Mouse (Mus musculus) CH12.LX (cell line): ENCODE measurements around the gene Zfp326. TPM values are rescaled to one million over a fixed set of nuclear protein-coding genes. Genes with fewer than 3 reads are reported as not detected.

Experiments used
- DNase-seq: peaks from one replicate; pipeline ENCODE4 v3.0.0-alpha.2; 2013; ENCODE audit errors: extremely low read depth
- H3K27ac ChIP-seq: 2 replicates; pipeline ENCODE4 v1.5.1; 2012; ENCODE audit warnings: low read depth, mild to moderate bottlenecking, control low read depth, moderate library complexity; ENCODE audit not compliant: insufficient read depth
- H3K27me3 ChIP-seq: replicated peaks from 2 replicates; pipeline ENCODE3; 2012; ENCODE audit warnings: inconsistent platforms
- H3K36me3 ChIP-seq, 2 experiments: replicated peaks in 1 of 2; 2 replicates each; pipeline versions ENCODE3 to v1.6.1; 2012; ENCODE audit warnings: inconsistent platforms in 1 of 2, low read length in 1 of 2, mild to moderate bottlenecking in 1 of 2, mixed read lengths in 1 of 2, moderate library complexity in 1 of 2; ENCODE audit not compliant: control insufficient read depth in 1 of 2, insufficient read depth in 1 of 2
- H3K4me1 ChIP-seq, 2 experiments: 2 replicates each; pipeline ENCODE4 v1.6.1; 2012; ENCODE audit warnings: inconsistent platforms in 1 of 2, moderate library complexity in 1 of 2; ENCODE audit not compliant: insufficient read depth in 2 of 2, control insufficient read depth in 1 of 2
- H3K4me2 ChIP-seq: 2 replicates; pipeline ENCODE4 v1.6.1; 2012; ENCODE audit warnings: low read depth, mild to moderate bottlenecking, control low read depth; ENCODE audit not compliant: poor library complexity, insufficient read depth, severe bottlenecking
- H3K4me3 ChIP-seq, 3 experiments: fragments of 150-350 bp in 1 of 3; sonication (generic) in 1 of 3; replicated peaks in 1 of 3; 2 replicates each; pipeline versions ENCODE3 to v1.5.1; 2011 to 2012; ENCODE audit warnings: low read depth in 2 of 3, low read length in 2 of 3, mild to moderate bottlenecking in 2 of 3, moderate library complexity in 2 of 3, control low read depth in 1 of 3, improper control_type of control experiment in 1 of 3, inconsistent platforms in 1 of 3, mixed read lengths in 1 of 3; ENCODE audit not compliant: poor library complexity in 1 of 3
- H3K79me2 ChIP-seq: replicated peaks from 2 replicates; pipeline ENCODE4 v1.6.1; 2012; ENCODE audit warnings: mild to moderate bottlenecking, moderate library complexity; ENCODE audit not compliant: control insufficient read depth, poor library complexity, insufficient read depth, severe bottlenecking; ENCODE audit errors: extremely low read depth
- H3K9ac ChIP-seq: 2 replicates; pipeline ENCODE4 v1.6.1; 2012; ENCODE audit warnings: low read depth, mild to moderate bottlenecking, control low read depth, moderate library complexity; ENCODE audit not compliant: insufficient read depth
- H3K9me3 ChIP-seq: replicated peaks from 2 replicates; pipeline ENCODE3; 2012; ENCODE audit warnings: low read length, inconsistent platforms, mixed read lengths
- CHD1 ChIP-seq: IDR thresholded peaks from 2 replicates; pipeline ENCODE4 v1.6.1; 2012; ENCODE audit warnings: low read depth, low read length, improper control_type of control experiment, inconsistent platforms
- CTCF ChIP-seq, 2 experiments: IDR thresholded peaks in 1 of 2; conservative IDR thresholded peaks in 1 of 2; 2 replicates each; pipeline ENCODE4 v1.5.1; 2011 to 2012; ENCODE audit warnings: low read depth in 2 of 2, low read length in 2 of 2, improper control_type of control experiment in 1 of 2, inconsistent platforms in 1 of 2, mild to moderate bottlenecking in 1 of 2, moderate library complexity in 1 of 2
- E2F4 ChIP-seq: IDR thresholded peaks from 2 replicates; pipeline ENCODE4 v1.6.1; 2011; ENCODE audit warnings: low read depth, low read length, improper control_type of control experiment; ENCODE audit not compliant: insufficient replicate concordance
- ELF1 ChIP-seq: IDR thresholded peaks from 2 replicates; pipeline ENCODE4 v1.6.1; 2014; ENCODE audit warnings: low read depth, mild to moderate bottlenecking, inconsistent platforms, low read length, improper control_type of control experiment
- EP300 ChIP-seq: IDR thresholded peaks from 2 replicates; pipeline ENCODE4 v1.6.1; 2011; ENCODE audit warnings: low read length, improper control_type of control experiment
- ETS1 ChIP-seq: conservative IDR thresholded peaks from 2 replicates; pipeline ENCODE4 v1.6.1; 2012; ENCODE audit warnings: low read depth, mild to moderate bottlenecking, inconsistent platforms, low read length, improper control_type of control experiment, moderate library complexity
- GABPA ChIP-seq: IDR thresholded peaks from 2 replicates; pipeline ENCODE4 v1.6.1; 2012; ENCODE audit warnings: low read depth, low read length, improper control_type of control experiment, inconsistent platforms; ENCODE audit not compliant: insufficient replicate concordance
- MAX ChIP-seq: IDR thresholded peaks from 2 replicates; pipeline ENCODE4 v1.6.1; 2011; ENCODE audit warnings: low read length, improper control_type of control experiment
- MXI1 ChIP-seq: IDR thresholded peaks from 2 replicates; pipeline ENCODE4 v1.6.1; 2011; ENCODE audit warnings: mild to moderate bottlenecking, low read depth, low read length, improper control_type of control experiment
- MYC ChIP-seq: IDR thresholded peaks from 2 replicates; pipeline ENCODE4 v1.6.1; 2011; ENCODE audit warnings: low read depth, mild to moderate bottlenecking, improper control_type of control experiment, low read length
- NRF1 ChIP-seq: IDR thresholded peaks from 2 replicates; pipeline ENCODE4 v1.6.1; 2014; ENCODE audit warnings: low read depth, mild to moderate bottlenecking, inconsistent platforms, low read length, improper control_type of control experiment, moderate library complexity
- PAX5 ChIP-seq: IDR thresholded peaks from 2 replicates; pipeline ENCODE4 v1.6.1; 2012; ENCODE audit warnings: low read length, inconsistent platforms, mixed read lengths
- POLR2AphosphoS2 ChIP-seq: IDR thresholded peaks from 2 replicates; pipeline ENCODE4 v1.6.1; 2011; ENCODE audit warnings: low read depth, low read length, improper control_type of control experiment
- RCOR1 ChIP-seq: conservative IDR thresholded peaks from 2 replicates; pipeline ENCODE4 v1.6.1; 2012; ENCODE audit warnings: low read depth, mild to moderate bottlenecking, inconsistent platforms, low read length, improper control_type of control experiment
- ZC3H11A ChIP-seq: IDR thresholded peaks from 2 replicates; pipeline ENCODE4 v1.6.1; 2012; ENCODE audit warnings: low read depth, mild to moderate bottlenecking, inconsistent platforms, low read length, improper control_type of control experiment
- ZKSCAN1 ChIP-seq: IDR thresholded peaks from 2 replicates; pipeline ENCODE4 v1.6.1; 2012; ENCODE audit warnings: low read depth, inconsistent platforms, low read length, improper control_type of control experiment, borderline replicate concordance
- ZNF384 ChIP-seq: IDR thresholded peaks from 2 replicates; pipeline ENCODE4 v1.6.1; 2012; ENCODE audit warnings: low read depth, low read length, improper control_type of control experiment, inconsistent platforms
- dilution Hi-C: fragments of 300-500 bp; cut with MboI; formaldehyde crosslinking; loops from 2 replicates; pipeline ENCODE4 v1.14.3; 2020; ENCODE audit warnings: low sequenced_read_pairs; ENCODE audit not compliant: extremely low pct_unique_long_range_greater_than_20kb, extremely low pct_ligation_motif_present
- in situ Hi-C: fragments of 300-500 bp; cut with MboI; formaldehyde crosslinking; loops from 3 replicates; pipeline ENCODE4 v1.14.3; 2019; ENCODE audit warnings: low sequenced_read_pairs, low pct_ligation_motif_present, low pct_unique_long_range_greater_than_20kb, mixed read lengths
- polyA plus RNA-seq: library from polyadenylated mRNA; unstranded; fragments of >175 nt; gene quantifications from 2 replicates; pipeline ENCODE4 v1.2.1, GENCODE M21; 2012; ENCODE audit warnings: low read depth; ENCODE audit not compliant: insufficient read length
- total RNA-seq, 2 experiments: library from RNA; depleted of rRNA; stranded (reverse); fragments of 300-350 nt in 1 of 2; fragments of >200 nt in 1 of 2; gene quantifications; 2 replicates each; pipeline ENCODE4 v1.2.3; 2012 to 2014

The Zfp326 gene
- total and polyA plus RNA-seq, 3 experiments: 5.3 to 21.6 (median 7.4) TPM

DNA sequence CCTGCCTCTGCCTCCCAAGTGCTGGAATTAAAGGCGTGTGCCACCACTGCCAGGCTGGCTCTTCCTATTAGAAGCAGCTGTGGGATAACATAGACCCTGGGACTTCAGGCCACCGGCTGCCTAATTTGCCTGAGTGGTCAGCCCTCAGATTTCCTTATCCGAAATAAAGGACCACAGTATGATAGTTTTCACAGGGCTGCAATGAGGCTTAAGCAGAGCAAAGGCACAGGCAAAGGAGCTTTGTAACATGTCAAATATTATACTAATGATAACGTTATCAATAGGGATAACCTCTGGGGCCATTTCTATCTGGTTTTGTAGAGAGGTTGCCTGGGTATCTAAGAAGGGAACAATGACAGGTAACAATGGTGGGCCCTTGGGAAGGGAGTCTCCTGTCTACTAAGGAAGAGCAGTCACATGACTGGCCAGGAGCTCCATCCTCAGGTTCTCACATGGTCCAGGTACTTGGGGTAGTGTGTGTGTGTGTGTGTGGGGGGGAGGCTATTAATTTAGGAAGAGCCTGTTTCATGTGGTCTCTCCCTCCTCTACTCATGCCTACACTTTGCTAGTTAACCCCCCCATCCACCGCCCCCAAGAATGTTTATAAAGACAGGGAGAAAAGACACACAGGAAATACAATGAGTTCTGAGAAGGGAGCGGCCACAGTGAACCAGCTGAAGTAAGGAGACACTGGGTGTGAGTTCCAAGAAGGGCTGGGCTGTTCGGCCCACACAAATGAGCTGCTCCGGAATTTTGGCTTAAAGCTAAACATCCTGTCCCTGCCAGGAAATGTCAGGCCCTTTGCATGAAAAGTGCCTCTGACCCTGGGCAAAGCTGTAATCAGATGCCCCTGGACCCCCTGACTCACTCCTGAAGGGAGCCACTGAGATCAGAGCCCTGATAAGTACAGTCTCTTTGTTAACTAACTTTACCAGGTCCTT lies 17.3 kb upstream of the Zfp326 start:
- in situ Hi-C loops (no loop called here), dilution Hi-C loops (no loop called here)
- no peaks in the 10 kb centered on the region for H3K79me2 ChIP-seq
- peaks cover 0 to 3% of the 10 kb centered on the region in 2 experiments; a peak in 1 of 4 replicates for H3K4me1 ChIP-seq
- TF ChIP-seq E2F4 (no peak), NRF1 (no peak), ETS1 (no peak)
- H3K27ac ChIP-seq: no peak overlapping the region
- no peak overlapping the region for H3K4me2 ChIP-seq
- H3K36me3 ChIP-seq: no peaks in the 10 kb centered on the region
- DNase-seq: no peak
- H3K27me3 ChIP-seq: no peaks in the 10 kb centered on the region
- no peak overlapping the region for H3K9ac ChIP-seq
- H3K9me3 ChIP-seq: no peaks in the 10 kb centered on the region
- no peak overlapping the region for H3K4me3 ChIP-seq

GRCm38 (mm10) chr5:105859716-105860460 lies 16.5 kb upstream of the Zfp326 start:
- Histone ChIP-seq H3K36me3 (no peaks in the 10 kb centered on the region), H3K79me2 (no peaks in the 10 kb centered on the region), H3K9me3 (no peaks in the 10 kb centered on the region), H3K4me3 (no peak overlapping the region), H3K27ac (no peak overlapping the region), H3K4me2 (no peak overlapping the region), H3K9ac (no peak overlapping the region), H3K27me3 (no peaks in the 10 kb centered on the region), H3K4me1 (peaks cover 0 to 3% of the 10 kb centered on the region in 2 experiments; a peak in 1 of 4 replicates)
- no peak for DNase-seq
- dilution Hi-C loops (no loop called here), in situ Hi-C loops (no loop called here)
- TF ChIP-seq MYC: no peak
- TF ChIP-seq MAX: no peak
- no peak for TF ChIP-seq CHD1
- TF ChIP-seq PAX5: no peak
- TF ChIP-seq POLR2AphosphoS2: no peak
- no peak for TF ChIP-seq ZKSCAN1
- TF ChIP-seq MXI1: no peak
- TF ChIP-seq ELF1: no peak
- TF ChIP-seq ZNF384: no peak
- TF ChIP-seq EP300: no peak
- TF ChIP-seq RCOR1: no peak
- no peak for TF ChIP-seq ZC3H11A
- no peak for TF ChIP-seq CTCF (conservative IDR thresholded peaks at IDR 0.05 in 1 of 2, IDR thresholded peaks at IDR 0.05 in 1 of 2; ENCODE audit: low read depth in 2 of 2, low read length in 2 of 2)
- no peak for TF ChIP-seq GABPA
